Mouse (Mus musculus) activated CD4-positive, CD25-positive, alpha-beta regulatory T cell, adult 4 months (primary cell): Measurements from ENCODE around the gene Rapgef1. TPM values are rescaled to one million over a fixed set of nuclear protein-coding genes. Genes with fewer than 3 reads are reported as not detected.
"Not testable (repeated sequence)": the region's sequence is repeated elsewhere in the genome, so short reads cannot be mapped to it uniquely, and the experiment has no call there.

ENCODE experiments used
- ATAC-seq: one replicate; pipeline ENCODE4 v1.8.0; 2017
- polyA plus RNA-seq, 2 experiments: library from polyadenylated mRNA; unstranded; fragments of 100-300 nt; shearing (Covaris generic); gene quantifications; one replicate each; pipeline ENCODE4 v1.2.1; 2017

Gene Rapgef1
- polyA plus RNA-seq, 2 experiments from 2014 or later: 21.9 to 24.0 TPM

GRCm38 (mm10) chr2:29703104-29704081 is 83.9 kb downstream of the Rapgef1 start:
- ATAC-seq: no peak

GRCm38 (mm10) chr2:29705493-29705892 is 86.0 kb downstream of the Rapgef1 start:
- ATAC-seq: no peak

DNA sequence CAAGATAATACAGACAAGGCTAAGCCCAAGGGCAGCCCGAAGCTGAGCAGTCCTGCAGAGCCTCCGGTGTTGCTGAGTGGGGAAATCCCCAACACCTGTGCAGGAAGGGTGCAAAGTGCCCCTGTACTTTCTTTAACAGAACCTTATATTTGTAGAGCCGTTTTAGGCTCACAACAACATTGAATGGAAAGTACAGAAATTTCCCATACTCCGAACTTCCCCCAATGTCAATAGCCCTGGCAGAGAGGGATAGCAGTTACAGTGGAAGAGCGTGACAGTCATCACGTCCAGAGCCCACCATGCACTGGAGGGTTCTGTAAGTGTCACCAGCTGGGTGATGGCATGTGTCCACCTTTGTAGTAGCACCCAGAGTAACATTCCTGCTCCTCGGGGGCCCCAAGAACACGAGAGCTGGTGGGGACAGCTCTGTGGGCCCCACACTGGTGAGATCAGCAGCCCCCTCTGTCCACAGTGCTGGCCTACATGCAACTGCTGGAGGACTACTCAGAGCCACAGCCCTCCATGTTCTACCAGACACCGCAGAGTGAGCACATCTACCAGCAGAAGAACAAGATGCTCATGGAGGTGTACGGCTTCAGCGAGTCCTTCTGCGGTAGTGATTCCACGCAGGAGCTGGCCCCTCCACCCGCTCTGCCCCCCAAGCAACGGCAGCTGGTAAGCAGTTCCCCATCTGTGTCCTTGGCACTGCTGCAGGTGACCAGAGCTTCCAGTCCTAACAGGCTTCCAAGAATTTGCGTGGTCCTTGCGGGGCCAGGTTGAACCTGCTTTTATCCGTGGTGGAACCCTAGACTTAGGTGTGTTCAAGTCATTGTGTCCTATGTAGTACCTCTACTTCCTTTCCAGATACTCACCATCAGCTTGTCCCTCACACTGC is 87.5 kb downstream of the Rapgef1 start:
- peak; percentile 84 for ATAC-seq

DNA sequence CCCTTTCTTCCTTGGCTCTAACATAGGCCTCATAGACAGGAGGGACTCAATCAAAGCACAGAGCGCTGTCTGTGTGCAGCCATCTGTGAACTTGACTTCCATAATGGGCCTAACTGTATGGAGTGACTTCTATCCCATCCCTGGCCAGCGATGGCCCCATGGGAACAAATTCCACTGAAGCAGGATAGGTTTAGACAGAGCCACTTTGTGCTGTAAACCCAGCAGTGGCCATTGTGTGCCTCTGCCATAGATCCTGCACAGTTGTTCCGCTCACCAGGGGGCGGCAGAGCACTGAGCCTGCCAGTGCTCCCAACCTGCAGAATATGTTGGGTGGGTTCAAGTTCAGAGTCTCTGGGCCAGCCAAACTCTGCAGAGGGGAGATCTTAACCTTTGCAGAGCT is 88.2 kb downstream of the Rapgef1 start:
- ATAC-seq: no peak

DNA sequence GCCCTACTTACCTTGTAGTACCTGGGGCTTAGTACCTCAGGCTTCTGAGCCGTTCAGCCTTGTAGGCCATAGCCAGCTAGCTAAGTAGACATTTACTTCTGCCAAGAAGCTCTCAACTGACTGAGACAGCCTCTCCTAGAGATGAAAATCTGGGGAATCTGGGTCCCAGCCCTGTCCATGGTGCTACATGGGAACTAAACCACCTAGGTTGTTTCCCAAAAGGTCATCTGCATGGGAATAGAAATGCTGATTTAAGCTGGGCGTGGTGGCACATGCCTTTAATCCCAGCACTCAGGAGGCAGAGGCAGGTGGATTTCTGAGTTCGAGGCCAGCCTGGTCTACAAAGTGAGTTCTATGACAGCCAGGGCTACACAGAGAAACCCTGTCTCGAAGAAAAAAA is 88.7 kb downstream of the Rapgef1 start:
- ATAC-seq: not testable (repeated sequence)

DNA sequence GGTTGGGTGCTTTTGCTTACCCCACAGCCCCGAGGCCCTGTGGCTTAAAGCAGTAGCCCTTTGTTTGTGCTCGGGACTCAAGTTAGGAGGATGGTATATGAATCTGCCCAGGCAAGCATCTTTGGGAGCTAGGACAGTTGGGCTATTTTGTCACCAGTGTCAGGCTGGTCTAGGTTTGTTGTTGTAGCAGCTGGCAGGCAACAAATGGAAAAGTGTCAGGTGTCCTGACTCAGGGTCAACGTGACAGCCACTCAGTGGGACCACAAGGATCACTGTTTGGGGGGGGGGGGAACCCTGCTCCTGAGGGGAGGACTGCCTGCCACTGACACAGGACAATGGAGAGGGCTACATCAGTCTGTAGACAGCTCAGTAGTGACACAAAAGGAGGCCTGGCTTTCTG is 91.5 kb downstream of the Rapgef1 start:
- no peak for ATAC-seq

- ATAC-seq: no peak
Measured at GRCm38 (mm10) chr2:29711877-29712276, 92.4 kb downstream of the Rapgef1 start.

DNA sequence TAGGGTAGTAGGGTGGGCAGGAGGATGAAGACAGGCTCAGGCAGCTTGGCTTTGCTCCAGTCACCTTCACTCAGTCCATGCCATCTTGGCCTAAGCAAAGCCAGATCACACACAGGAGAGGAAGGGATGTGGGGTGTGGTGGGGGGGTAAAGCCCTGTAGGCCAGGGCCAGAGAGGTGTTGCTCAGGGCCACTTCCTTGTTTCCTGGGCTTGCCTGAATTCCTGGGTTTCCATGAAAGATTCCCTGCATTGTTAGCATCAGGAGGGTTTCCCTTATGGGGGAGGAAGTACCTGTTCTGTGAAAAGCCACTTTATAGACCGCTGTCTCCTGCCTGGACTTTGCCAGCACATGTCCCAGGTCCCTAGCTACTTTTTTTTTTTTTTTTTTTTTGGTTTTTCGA is 94.0 kb downstream of the Rapgef1 start:
- ATAC-seq: no peak

DNA sequence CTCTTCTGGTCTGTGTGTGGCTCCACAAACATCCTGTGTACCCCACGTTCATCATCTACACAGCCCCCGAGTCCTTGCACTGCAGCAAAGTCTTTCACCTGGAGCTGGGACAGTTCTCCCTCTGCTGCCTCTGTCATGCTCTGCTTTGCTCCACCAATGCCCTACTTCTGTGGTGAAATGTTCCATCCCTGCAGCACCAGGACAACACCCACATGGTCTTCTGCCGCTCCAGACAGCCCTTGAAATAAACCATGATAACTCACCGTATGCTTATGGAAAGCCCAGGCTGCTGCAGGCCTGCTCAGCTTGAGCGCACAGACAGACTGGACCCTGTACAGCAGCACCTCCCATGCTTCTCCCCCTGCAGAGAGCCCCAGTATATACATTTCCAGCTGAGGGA is 94.6 kb downstream of the Rapgef1 start:
- no peak for ATAC-seq

DNA sequence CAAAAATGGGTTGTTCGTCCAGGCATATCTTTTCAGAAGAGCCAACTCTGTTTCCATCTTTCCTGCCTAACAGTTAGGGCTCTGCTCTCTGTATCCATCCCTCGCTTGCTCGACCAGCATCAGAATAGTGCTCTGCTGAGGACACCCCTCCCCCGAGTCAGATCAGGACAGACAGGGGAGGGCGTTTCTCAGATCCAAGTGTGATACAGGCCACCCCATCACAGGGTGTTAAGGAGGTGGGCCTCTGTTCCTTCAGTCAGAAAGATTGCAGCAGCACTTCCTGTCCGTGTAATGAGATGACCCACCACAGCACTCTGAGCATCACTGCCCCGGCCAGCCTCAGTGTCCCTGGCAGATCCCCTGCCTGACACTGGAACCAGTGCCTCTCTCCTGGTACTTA is 96.6 kb downstream of the Rapgef1 start:
- no peak for ATAC-seq

DNA sequence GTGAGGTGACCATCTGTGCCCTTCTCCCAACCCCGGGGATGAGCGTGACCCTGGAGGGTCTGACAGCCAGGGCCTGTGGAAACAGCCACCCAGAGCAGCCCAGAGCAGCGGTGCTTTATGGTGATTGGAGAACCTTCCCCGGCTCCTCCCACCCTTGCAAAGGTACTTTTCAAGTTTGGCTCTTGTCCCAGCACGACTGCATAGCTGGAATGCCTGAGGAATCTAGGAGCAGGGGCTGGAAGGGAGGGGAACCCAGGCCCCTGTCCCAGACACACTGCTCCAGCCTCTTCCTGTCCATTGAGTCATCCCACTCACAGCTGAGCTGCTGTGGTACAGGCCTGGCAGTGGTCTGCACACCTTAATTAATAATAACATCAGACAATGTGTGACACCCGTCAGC is 97.2 kb downstream of the Rapgef1 start:
- no peak for ATAC-seq

GRCm38 (mm10) chr2:29718581-29718980 is 99.1 kb downstream of the Rapgef1 start:
- ATAC-seq: no peak

DNA sequence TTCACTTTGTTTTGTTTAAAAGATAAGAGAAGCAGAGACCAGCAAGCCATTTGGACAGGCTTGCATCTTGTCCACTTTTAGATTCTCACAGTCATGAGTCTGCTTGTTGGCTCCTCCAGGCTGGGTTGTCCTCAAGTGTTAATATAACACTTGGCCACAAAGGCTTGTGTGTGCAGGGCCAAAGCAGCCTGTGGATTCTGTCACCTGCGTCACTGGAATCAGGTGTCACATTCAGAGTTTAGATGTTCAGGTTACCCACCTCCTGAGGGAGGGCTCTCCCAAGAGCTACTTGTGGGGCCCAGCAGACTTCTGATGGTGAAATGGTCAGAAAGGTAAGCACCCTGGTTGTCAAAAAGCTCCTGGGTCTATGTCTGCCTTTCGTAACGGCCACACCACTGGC is 103.6 kb downstream of the Rapgef1 start:
- no peak for ATAC-seq

GRCm38 (mm10) chr2:29724664-29725365 is 105.3 kb downstream of the Rapgef1 start:
- ATAC-seq: peak; percentile 86

- ATAC-seq: no peak
Measured at GRCm38 (mm10) chr2:29729500-29729899, 110.0 kb downstream of the Rapgef1 start.

- no peak for ATAC-seq
Measured at GRCm38 (mm10) chr2:29731545-29731944, 112.0 kb downstream of the Rapgef1 start.

- ATAC-seq: no peak
Measured at GRCm38 (mm10) chr2:29732559-29732958, 113.0 kb downstream of the Rapgef1 start.

GRCm38 (mm10) chr2:29733348-29733747 is 113.8 kb downstream of the Rapgef1 start:
- ATAC-seq: no peak

- ATAC-seq: no peak
Measured at GRCm38 (mm10) chr2:29735708-29736107, 116.2 kb downstream of the Rapgef1 start.

GRCm38 (mm10) chr2:29737209-29737925 is 117.8 kb downstream of the Rapgef1 start:
- no peak for ATAC-seq

DNA sequence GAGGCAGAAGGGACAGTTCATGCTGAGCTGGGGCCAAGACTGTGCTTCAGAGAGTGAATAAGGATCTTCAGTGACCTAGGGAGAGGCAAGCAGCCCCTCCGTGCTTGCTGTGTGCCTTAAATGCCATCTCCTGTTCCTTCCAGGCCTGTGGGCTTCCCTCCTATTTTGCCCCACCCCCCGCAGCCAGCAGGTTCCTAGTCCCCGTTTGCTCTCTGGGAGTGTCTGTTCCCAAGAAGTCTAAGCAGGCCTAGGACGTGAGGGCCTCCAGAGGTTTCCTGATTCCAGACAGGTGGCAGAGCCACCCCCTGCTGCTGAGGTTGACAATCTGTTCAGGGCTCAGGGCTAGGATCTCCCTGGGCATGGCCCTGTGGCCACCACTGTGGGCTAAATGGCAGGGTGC is 119.3 kb downstream of the Rapgef1 start:
- ATAC-seq: no peak

- ATAC-seq: no peak
Measured at GRCm38 (mm10) chr2:29739368-29739767, 119.8 kb downstream of the Rapgef1 start.
